Mouse (Mus musculus): ENCODE measurements around the gene Slc2a13.

Gene Slc2a13

DNA sequence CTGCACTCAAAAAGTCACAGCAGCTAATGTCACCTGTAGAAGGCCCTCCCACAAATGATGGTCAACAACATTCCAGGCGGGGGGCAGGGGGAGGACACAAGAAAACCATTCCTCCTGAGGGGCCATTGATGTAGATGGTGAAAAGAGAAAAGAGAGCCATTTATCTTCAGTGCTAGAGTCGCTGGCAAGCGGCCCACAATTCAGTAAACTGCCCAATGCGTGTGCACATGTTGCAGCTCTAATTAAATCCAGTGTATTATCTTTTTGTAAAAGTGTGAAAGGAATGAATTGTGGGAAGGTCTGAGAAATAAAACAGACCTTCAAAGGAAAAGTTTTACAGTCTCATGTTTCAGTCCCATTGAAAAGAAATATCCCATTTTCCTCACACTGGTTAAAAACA is 28.5 kb downstream of the Slc2a13 start:
- no peak for TF ChIP-seq GATA4 (IDR thresholded peaks at IDR 0.05; ENCODE audit: insufficient replicate concordance, low read length)

- TF ChIP-seq GATA4 (IDR thresholded peaks at IDR 0.05; ENCODE audit: insufficient replicate concordance, low read length): no peak
Observed at GRCm38 (mm10) chr15:91538439-91538838, 34.6 kb downstream of the Slc2a13 start.

DNA sequence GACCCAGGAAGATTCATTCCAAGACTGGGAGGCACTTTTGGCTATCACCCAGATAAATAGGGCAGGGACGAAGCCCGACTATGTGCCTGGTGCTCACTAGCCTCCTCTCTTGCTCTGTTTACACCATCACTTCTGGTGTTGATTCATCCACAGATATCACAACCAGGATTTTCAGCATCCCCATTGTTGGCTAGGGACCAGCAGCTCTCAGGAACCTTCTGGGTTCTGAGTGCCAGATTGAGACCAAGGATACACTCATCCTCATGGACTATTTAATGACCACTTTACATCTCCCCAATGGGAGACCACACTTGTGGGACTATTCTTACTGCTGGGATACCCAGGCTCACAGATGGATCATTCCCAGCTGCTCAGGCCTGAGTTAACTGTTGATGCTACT is 46.2 kb downstream of the Slc2a13 start:
- no peak for TF ChIP-seq GATA4 (IDR thresholded peaks at IDR 0.05; ENCODE audit: insufficient replicate concordance, low read length)

GRCm38 (mm10) chr15:91526166-91526565 is 46.9 kb downstream of the Slc2a13 start:
- no peak for TF ChIP-seq GATA4 (IDR thresholded peaks at IDR 0.05; ENCODE audit: insufficient replicate concordance, low read length)

GRCm38 (mm10) chr15:91524451-91524850 is 48.6 kb downstream of the Slc2a13 start:
- TF ChIP-seq GATA4 (IDR thresholded peaks at IDR 0.05; ENCODE audit: insufficient replicate concordance, low read length): no peak

GRCm38 (mm10) chr15:91503291-91503690 is 69.8 kb downstream of the Slc2a13 start:
- no peak for TF ChIP-seq GATA4 (IDR thresholded peaks at IDR 0.05; ENCODE audit: insufficient replicate concordance, low read length)

DNA sequence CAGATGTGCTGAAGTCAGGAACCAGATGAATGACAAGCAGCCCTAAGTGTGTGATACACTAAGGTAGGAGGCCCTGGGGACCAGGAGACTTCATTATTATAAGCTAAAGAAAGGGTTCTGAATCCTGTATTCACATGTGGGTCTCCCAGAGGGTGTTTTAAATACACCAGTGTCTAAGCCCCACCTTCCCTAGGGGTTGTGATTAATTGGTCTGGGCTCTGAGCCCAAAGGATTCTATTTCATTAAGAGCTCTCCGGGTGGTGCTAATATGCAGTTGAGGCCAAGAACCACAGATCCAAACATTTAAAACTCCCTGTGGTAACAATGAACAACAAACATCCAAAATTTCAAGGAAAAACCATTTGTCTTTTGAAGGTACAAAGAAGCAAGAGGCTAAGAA is 70.4 kb downstream of the Slc2a13 start:
- no peak for TF ChIP-seq GATA4 (IDR thresholded peaks at IDR 0.05; ENCODE audit: insufficient replicate concordance, low read length)

GRCm38 (mm10) chr15:91502235-91502634 is 70.8 kb downstream of the Slc2a13 start:
- TF ChIP-seq GATA4 (IDR thresholded peaks at IDR 0.05; ENCODE audit: insufficient replicate concordance, low read length): no peak

DNA sequence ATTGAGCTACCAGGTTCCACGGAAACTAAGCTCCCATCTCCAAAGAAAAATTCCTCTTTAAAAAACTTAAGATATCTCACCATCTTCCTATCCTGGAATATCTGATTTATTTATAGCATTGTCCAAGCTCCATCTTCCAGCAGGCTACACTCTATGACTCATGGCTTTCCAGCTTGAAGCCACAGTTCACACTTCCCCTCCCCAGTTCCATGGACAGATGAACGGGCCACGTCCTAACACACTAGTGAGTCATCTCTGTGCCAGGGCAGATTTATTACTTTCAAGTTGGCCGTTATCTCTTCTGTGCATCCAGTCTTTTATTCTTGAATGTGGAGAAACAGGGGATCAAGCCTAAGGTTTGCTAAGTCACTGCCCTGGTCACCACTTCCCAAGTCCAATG is 78.0 kb downstream of the Slc2a13 start:
- TF ChIP-seq GATA4 (IDR thresholded peaks at IDR 0.05; ENCODE audit: insufficient replicate concordance, low read length): no peak

- no peak for TF ChIP-seq GATA4 (IDR thresholded peaks at IDR 0.05; ENCODE audit: insufficient replicate concordance, low read length)
Observed at GRCm38 (mm10) chr15:91479924-91480615, 93.0 kb downstream of the Slc2a13 start.

GRCm38 (mm10) chr15:91477766-91478165 is 95.3 kb downstream of the Slc2a13 start:
- no peak for TF ChIP-seq GATA4 (IDR thresholded peaks at IDR 0.05; ENCODE audit: insufficient replicate concordance, low read length)

DNA sequence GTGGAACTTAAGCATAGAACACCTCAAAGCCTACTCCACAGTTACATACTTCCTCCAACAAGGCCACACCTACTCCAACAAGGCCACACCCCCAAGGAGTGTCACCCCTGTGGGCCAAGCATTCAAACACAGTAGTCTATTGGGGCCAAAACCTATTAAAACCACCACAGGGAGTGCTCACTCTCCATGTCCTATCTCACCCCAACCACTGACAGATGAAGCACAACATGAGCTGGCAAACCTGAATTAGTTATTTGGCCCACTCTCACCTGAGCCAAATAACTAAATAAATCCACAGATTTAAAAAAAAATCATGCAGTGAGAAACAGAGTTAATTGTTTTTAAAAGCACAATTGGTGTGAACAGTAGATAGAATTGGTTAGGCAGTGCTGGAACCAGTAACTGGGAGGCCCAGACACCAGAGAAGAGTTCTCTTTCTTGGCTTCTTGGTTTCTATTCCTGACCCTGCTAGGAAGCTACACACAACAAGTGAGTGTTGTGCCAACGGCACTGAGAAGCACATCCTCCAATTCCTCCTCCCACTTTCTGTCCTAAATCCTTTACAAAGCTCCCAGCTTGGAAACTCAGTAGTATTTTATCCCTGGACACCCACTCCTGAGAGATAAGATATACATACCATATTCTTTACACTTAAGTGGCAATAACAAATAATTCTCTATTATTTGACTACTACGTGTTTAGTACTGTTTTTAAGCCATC is 99.2 kb downstream of the Slc2a13 start:
- no peak for TF ChIP-seq GATA4 (IDR thresholded peaks at IDR 0.05; ENCODE audit: insufficient replicate concordance, low read length)

DNA sequence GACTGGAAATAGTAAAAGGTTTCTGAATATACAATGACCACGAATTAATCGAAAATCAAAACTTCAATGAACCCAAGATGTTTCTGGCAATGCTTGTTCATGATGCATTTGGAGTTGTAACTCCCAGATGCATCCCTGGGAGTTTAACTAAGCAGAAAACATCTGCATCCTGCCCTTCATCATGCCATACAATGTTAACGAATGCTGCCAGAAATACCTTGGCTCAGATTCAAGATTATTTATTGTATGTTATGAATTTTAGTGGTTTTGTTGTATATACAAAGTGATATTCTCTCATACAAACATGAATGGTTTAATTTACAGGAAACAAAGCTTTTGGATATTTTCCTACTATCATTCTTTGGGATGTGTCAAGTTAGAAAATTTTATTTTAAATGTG is 107.7 kb downstream of the Slc2a13 start:
- TF ChIP-seq GATA4 (IDR thresholded peaks at IDR 0.05; ENCODE audit: insufficient replicate concordance, low read length): no peak

- TF ChIP-seq GATA4 (IDR thresholded peaks at IDR 0.05; ENCODE audit: insufficient replicate concordance, low read length): no peak
Observed at GRCm38 (mm10) chr15:91463857-91464435, 109.1 kb downstream of the Slc2a13 start.

DNA sequence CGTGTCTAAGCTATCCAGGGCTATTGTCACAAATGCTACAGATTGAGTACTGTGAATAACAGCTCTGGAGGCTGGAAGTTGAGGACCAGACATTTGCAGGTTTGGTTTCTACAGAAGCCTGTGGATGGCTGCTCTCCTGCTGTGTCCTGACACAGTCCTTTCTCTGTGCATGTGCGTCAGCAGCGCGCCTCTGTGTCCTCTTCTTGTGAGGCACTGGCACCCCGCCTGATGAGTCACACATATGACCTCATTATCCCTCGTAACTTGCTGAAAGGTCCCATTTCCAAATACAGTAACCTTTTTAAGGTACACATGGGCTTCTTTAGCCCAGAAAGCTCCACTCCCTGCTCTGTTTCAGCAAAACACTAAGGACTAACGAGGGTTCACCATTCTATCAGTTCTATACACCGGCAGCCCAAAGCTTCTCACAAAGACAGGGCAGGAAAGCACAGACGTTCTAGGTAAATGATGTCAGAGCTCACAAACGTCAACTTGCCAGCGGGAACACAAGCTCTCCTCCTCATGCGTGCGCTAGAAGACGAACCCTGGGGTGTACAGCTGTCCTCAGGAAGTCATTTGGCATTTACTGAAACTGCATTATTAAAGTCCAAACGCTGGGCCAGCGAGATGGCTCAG is 109.9 kb downstream of the Slc2a13 start:
- TF ChIP-seq GATA4 (IDR thresholded peaks at IDR 0.05; ENCODE audit: insufficient replicate concordance, low read length): no peak

DNA sequence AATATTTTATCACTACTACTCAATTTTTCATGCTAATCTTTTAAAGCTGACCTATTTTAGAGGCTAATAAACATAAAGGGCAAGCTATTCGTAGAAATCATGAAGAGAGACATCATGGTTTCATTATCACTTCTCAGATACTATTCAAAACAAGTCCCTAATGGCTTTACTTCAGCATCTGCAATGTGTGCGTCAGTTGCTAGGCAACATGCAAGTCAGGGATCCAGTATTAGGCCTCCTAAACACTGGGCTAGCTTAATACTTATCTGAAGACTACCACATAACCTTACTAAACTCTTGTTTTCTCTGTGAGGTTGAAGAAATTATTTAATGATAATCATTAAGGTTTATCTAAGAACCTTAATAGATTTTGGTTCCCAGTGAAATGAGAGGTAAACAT is 111.1 kb downstream of the Slc2a13 start:
- no peak for TF ChIP-seq GATA4 (IDR thresholded peaks at IDR 0.05; ENCODE audit: insufficient replicate concordance, low read length)
